Mouse (Mus musculus) forebrain, embryonic 15.5 days (tissue): ENCODE results near the gene B4gat1. TPM values are rescaled to one million over a fixed set of nuclear protein-coding genes. Genes with fewer than 3 reads are reported as not detected.

Experiments
- ATAC-seq: fragments of 200-750 bp; cut with Nextera tagmentation; replicated peaks from 2 replicates; pipeline ENCODE4 v1.8.0; 2017; ENCODE audit warnings: mild to moderate bottlenecking, moderate TSS enrichment, moderate library complexity
- H3K27ac ChIP-seq: fragments of 300-500 bp; sonication (generic); replicated peaks from 2 replicates; pipeline ENCODE4 v1.5.1; 2015; ENCODE audit warnings: mild to moderate bottlenecking, inconsistent platforms
- H3K27me3 ChIP-seq: fragments of 300-500 bp; sonication (generic); 2 replicates; pipeline ENCODE4 v1.6.1; 2015; ENCODE audit warnings: inconsistent platforms
- H3K36me3 ChIP-seq: fragments of 300-500 bp; sonication (generic); 2 replicates; pipeline ENCODE4 v1.6.1; 2015; ENCODE audit warnings: mild to moderate bottlenecking, inconsistent platforms
- H3K4me1 ChIP-seq: fragments of 300-500 bp; sonication (generic); 2 replicates; pipeline ENCODE4 v1.6.1; 2015; ENCODE audit warnings: inconsistent platforms
- H3K4me2 ChIP-seq: fragments of 300-500 bp; sonication (generic); replicated peaks from 2 replicates; pipeline ENCODE4 v1.6.1; 2015; ENCODE audit warnings: mild to moderate bottlenecking, inconsistent platforms
- H3K4me3 ChIP-seq: fragments of 300-500 bp; sonication (generic); 2 replicates; pipeline ENCODE4 v1.5.1; 2015; ENCODE audit warnings: mild to moderate bottlenecking, inconsistent platforms
- H3K9ac ChIP-seq: fragments of 300-500 bp; sonication (generic); replicated peaks from 2 replicates; pipeline ENCODE4 v1.6.1; 2015; ENCODE audit warnings: mild to moderate bottlenecking, inconsistent platforms
- H3K9me3 ChIP-seq: fragments of 300-500 bp; sonication (generic); 2 replicates; pipeline ENCODE4 v1.6.1; 2016; ENCODE audit warnings: inconsistent platforms
- WGBS: fragments of 180-500 bp; shearing (Covaris S2); methylation state at CpG from one replicate; pipeline ENCODE4 v1.1.7; 2015; ENCODE audit warnings: mixed read lengths; 5-methylcytosine and 5-hydroxymethylcytosine counted together
- polyA plus RNA-seq: library from polyadenylated mRNA; unstranded; fragments of >200 nt; fragmentation: Nextera tagmentation; extraction: Ambion mirVana; gene quantifications from 2 replicates; pipeline ENCODE4 v1.2.1, GENCODE M21; 2015

Gene B4gat1
- polyA plus RNA-seq, 1 experiment from 2014 or later: 54.4 TPM

DNA sequence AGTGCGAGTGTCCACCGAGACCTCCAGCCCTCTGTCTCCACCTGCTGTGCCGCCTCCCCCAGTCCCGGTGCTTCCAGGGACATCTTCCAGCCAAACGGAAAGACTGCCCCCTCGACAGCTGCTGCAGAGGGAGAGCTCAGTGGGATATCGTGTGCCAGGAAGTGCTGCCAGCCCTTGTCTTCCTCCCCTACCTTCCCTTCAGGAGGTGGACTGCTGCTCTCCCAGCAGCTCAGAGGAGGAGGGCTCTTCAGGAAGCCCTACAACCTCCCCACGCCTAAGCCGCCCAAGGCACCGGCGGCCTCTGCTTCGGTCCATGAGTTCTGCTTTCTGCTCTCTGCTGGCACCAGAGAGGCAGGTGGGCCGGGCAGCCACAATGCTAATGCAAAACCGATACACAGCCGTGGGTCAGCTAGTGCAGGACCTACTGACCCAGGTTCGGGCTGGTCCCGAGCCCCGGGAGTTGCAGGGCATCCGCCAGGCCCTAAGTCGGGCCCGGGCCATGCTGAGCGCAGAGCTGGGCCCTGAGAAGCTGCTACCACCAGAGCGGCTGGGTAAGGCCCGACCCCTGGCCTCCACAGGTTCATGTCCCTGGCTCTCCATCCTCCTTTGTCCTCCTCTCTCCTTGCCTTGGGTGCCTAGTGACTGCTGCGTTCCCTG lies 13.7 kb downstream of the B4gat1 start:
- H3K9ac ChIP-seq: no peak overlapping the region
- H3K27me3 ChIP-seq: peaks cover 35% of the 10 kb centered on the region
- no peak for ATAC-seq
- no peak overlapping the region for H3K4me3 ChIP-seq
- H3K4me1 ChIP-seq: peaks cover 23% of the 10 kb centered on the region
- no peaks in the 10 kb centered on the region for H3K9me3 ChIP-seq
- H3K4me2 ChIP-seq: no peak overlapping the region
- WGBS: 32% methylated on average over 25 of the region's 25 CpGs
- H3K36me3 ChIP-seq: peaks cover 20% of the 10 kb centered on the region
- no peak overlapping the region for H3K27ac ChIP-seq

DNA sequence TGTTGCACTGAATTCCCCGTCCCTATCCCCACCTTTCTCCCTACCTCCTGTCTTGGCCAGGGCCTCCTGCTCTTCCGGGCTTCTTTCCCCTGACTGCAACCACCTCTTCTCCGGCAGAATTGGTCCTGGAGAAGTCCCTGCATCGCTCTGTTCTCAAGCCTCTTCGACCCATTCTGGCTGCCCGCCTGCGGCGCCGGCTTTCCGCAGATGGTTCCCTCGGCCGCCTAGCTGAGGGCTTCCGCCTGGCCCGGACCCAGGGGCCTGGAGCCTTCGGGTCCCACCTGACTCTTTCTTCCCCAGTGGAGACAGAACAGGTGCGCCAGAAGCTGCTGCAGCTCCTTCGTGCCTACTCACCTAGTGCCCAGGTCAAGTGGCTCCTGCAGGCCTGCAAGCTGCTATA lies 14.2 kb downstream of the B4gat1 start:
- H3K27me3 ChIP-seq: peaks cover 35% of the 10 kb centered on the region
- ATAC-seq: no peak
- H3K9me3 ChIP-seq: no peaks in the 10 kb centered on the region
- H3K4me1 ChIP-seq: peaks cover 23% of the 10 kb centered on the region
- WGBS: 63% methylated on average over 17 of the region's 17 CpGs
- H3K4me3 ChIP-seq: no peak overlapping the region
- peaks cover 15% of the 10 kb centered on the region for H3K36me3 ChIP-seq
- no peak overlapping the region for H3K4me2 ChIP-seq
- H3K9ac ChIP-seq: no peak overlapping the region
- no peak overlapping the region for H3K27ac ChIP-seq

DNA sequence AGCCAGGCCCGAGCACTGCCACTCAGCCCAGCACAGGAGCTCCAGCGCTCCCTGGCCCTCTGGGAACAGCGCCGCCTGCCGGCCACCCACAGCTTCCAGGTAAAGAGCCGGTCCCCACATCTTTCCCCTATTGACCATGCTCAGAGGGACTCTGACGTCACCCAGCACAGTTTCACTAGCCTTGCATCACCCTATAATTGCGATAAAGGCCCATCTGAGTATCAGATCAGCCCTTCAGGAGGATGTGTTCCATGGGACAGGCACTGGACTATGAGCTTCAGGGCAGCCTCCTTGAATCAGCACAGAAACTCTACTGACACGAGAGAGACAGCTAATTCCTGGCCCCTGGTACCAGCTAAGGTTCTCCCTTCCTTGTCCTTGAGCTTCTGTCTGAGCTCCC lies 15.3 kb downstream of the B4gat1 start:
- Histone ChIP-seq H3K9me3 (no peaks in the 10 kb centered on the region), H3K4me1 (peaks cover 23% of the 10 kb centered on the region), H3K27ac (no peak overlapping the region), H3K9ac (no peak overlapping the region), H3K4me2 (no peak overlapping the region), H3K4me3 (no peak overlapping the region), H3K36me3 (peaks cover 8% of the 10 kb centered on the region; the same call in 1 of the 2 replicates), H3K27me3 (peaks cover 35% of the 10 kb centered on the region)
- no peak for ATAC-seq
- 20% methylated on average over 9 of the region's 9 CpGs for WGBS

DNA sequence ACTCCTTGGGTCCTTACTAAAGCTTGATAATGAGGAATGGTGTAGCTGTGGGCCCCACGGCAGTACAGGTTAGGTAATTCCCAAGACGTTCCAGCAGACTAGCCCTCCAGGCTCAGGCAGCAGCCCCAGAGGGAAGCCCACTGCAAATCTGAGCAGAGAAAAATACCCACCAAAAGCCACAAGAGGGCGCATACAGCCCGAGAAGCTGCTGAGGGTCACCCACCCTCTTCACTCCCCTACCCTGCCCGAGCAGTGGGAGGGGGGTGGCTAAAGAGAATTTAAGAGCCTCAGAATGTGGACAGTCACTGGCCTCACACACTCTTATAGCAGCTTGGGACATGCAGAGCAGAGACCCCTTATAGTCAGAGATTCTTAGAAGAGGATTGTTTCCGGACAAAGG lies 17.6 kb downstream of the B4gat1 start:
- no peak overlapping the region for H3K27ac ChIP-seq
- H3K4me3 ChIP-seq: no peak overlapping the region
- H3K9me3 ChIP-seq: no peaks in the 10 kb centered on the region
- H3K9ac ChIP-seq: no peak overlapping the region
- H3K4me2 ChIP-seq: no peak overlapping the region
- peak; percentile 65; the same call in 1 of the 2 replicates for ATAC-seq
- no peaks in the 10 kb centered on the region for H3K36me3 ChIP-seq
- peaks cover 24% of the 10 kb centered on the region for H3K27me3 ChIP-seq
- peaks cover 16% of the 10 kb centered on the region; the same call in 1 of the 2 replicates for H3K4me1 ChIP-seq
- WGBS: 10% methylated on average over 6 of the region's 6 CpGs

DNA sequence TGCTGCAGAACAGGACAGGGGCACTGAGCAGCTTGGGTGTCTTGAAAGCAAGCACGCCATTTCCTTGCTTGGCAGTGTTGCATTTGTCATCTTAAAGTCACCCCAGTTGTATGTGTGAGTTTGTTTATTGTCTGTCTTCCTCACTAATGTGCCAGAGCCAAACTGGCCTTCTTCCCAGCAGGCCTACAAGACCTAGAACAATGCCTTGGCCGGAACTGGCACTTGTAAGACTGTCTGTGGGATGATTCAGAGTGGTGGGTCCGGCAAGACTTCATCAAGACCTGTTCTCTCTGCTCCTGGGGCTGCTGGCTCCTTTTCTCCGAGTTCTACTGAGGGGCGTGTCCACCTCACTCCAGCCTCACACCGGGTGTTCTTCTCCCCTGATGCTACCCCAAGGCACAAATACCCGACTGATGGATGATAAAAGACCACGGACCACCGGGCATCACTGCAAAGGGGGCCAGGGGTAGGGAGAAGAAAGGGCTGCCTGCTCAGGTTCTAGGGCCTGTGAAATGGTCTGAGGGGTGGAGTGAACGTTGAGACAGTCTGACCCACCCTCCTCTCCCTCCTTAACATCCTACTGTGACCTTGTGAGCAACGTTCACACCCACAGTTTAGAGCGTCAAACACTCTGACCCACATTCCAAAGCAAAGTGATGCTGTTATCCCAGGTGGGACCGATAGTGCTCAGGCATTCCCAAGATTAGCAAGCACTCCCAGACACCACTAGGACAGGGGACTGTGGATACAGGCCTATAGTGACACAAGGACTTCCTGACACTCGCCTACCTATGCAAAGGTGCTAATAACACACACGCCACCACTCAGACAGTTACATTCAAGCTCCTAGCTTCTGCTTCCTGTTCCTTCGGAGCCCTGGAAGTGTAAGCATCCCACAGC lies 19.5 kb downstream of the B4gat1 start:
- no peaks in the 10 kb centered on the region for H3K9me3 ChIP-seq
- H3K4me3 ChIP-seq: no peak overlapping the region
- H3K27me3 ChIP-seq: peaks cover 8% of the 10 kb centered on the region; the same call in 1 of the 2 replicates
- peaks cover 16% of the 10 kb centered on the region; the same call in 1 of the 2 replicates for H3K4me1 ChIP-seq
- WGBS: 26% methylated on average over 16 of the region's 16 CpGs
- no peak overlapping the region for H3K4me2 ChIP-seq
- H3K27ac ChIP-seq: no peak overlapping the region
- no peaks in the 10 kb centered on the region for H3K36me3 ChIP-seq
- ATAC-seq: no peak
- no peak overlapping the region for H3K9ac ChIP-seq

DNA sequence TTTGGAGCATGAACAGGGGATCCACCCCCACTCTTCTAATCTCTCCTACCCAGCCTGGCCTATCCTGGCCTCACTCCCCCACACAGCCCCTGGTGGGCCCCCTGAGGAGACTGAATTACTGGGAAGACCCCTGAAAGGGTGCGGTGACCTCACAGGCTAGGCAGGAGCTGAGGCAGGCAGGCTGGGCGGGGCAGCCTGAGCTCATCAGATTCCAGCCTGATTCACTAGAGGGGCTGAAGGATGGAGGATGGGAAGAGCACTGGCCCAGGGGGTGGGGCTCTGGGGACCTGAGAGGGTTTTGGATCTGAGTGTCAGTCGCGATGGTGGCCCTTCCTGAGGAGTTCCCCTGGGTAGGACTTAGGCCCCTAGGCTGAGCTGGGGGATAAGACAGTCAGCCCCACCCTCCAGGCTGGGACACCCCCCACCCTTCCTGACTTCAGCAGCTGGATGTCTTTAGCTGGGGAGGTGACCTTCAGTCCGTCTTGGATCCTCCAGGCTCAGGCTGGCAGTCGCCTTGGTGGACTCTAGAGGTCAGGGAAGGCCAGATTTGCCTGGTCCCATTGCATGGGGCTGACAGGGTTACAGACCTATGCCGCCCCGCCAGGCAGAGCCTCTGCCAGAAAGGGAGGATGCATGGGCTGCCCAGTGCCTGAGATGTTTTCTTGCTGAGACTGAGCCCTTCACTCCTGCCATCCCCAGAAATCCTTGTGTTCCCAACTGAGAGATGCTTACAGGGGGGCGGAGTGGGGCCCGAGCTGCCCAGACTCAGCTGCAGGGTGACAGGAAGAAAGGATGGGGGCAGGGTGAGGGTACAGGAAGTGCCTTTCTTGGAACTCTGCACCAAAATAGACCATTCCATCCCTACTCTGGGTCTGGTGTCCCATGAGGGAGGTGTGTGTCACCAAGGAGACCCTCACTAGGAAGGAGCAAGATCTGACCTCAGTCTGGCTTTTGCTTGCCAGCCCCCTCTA lies 20.5 kb downstream of the B4gat1 start:
- Histone ChIP-seq H3K4me3 (no peak overlapping the region), H3K4me2 (no peak overlapping the region), H3K27me3 (no peaks in the 10 kb centered on the region), H3K27ac (no peak overlapping the region), H3K36me3 (no peaks in the 10 kb centered on the region), H3K4me1 (peaks cover 16% of the 10 kb centered on the region; the same call in 1 of the 2 replicates), H3K9ac (no peak overlapping the region), H3K9me3 (no peaks in the 10 kb centered on the region)
- WGBS: 20% methylated on average over 10 of the region's 10 CpGs
- ATAC-seq: no peak

DNA sequence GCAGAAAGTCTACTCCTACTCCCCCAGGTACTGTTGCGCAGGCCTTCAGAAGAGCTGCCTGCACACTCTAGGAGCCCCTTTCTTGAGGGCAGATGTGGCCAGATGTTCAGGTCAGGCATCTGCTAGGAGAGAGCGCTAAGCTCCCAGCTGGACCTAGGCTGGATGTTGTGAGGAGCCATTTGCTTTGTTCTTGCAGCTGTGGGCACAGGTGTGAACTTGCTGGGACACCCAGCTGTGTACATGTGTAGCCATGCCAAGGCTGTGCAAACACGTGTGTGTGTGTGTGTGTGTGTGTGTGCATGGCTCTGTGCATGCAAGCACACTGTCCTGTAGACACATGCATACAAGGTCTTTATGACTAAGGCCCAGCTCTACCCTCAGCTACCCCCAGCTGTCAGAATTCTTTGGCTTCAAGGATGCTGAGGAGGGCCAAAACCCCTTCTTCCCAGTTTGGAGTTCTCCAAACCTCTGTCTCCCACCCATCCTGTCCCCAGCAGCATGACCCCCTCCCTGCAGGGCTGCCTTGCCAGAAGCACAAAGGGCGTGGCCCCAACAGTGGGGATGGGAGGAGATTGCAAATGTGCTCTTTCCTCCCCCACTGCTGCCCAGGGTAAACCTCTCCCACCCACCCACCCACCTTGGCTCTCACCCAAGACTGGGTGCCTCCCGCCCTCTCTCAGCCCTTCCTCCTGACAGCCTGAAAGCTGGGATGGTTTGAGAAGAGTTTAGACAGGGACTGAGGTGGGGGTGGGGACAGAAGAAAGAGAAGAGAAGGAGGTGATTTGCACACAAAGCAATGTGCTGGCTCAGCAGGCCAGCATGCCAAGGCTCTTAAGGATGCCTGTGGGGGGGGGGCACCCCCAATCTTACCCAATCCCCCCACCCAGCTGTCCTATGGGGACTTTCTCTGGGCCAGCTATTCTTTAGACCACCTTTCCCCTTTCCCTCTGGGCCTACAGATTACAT lies 22.0 kb downstream of the B4gat1 start:
- peak overlapping the region; percentile 16; the same call in 1 of the 2 replicates for H3K27ac ChIP-seq
- H3K9me3 ChIP-seq: no peaks in the 10 kb centered on the region
- H3K4me2 ChIP-seq: no peak overlapping the region
- H3K4me3 ChIP-seq: no peak overlapping the region
- H3K9ac ChIP-seq: no peak overlapping the region
- no peaks in the 10 kb centered on the region for H3K36me3 ChIP-seq
- H3K27me3 ChIP-seq: no peaks in the 10 kb centered on the region
- WGBS: 41% methylated on average over 5 of the region's 5 CpGs
- peak; percentile 18; the same call in 1 of the 2 replicates for ATAC-seq
- H3K4me1 ChIP-seq: peaks cover 16% of the 10 kb centered on the region; the same call in 1 of the 2 replicates

DNA sequence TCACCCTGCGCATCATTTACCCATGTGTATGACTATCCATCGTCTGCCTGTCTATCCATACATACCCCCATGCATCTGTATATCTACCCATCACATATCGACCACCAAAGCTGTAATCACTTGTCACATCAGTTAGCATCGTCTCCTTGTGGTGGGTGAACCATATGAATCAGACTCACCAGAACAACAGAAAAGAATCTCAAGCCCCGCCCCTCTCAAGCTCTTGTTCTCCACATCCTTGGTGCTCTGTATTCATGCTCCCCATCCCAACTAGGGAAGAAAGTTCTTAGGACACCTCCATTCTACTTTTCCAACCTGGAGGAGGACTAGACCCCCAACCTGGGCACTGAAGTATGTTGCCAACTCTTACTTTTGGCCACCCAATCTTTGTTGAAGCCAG lies 23.4 kb downstream of the B4gat1 start:
- Histone ChIP-seq H3K9ac (no peak overlapping the region), H3K9me3 (no peaks in the 10 kb centered on the region), H3K4me1 (peaks cover 14% of the 10 kb centered on the region), H3K27ac (no peak overlapping the region), H3K27me3 (peaks cover 2% of the 10 kb centered on the region; the same call in 1 of the 2 replicates), H3K4me2 (no peak overlapping the region), H3K4me3 (no peak overlapping the region), H3K36me3 (no peaks in the 10 kb centered on the region)
- ATAC-seq: no peak
- WGBS: 88% methylated on average over 5 of the region's 5 CpGs

DNA sequence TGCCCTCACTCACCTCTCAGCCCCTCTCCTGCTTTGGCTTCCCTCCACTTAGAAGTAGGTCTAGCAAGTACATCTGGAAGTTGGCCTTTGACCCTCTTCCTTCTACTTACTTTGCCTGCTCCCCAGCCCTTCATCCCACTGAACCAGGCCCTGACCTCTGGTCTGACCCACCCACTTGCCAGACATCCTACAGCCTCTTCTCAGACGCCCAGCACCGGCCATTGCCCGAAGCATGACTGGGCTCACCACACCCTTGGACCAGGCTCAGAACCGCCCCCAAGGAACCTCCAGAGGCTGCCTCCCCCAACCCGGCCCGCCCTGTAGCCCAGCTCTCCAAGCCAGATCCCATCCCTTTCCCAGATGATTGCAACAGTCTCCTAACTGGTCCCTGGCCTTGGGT lies 23.8 kb downstream of the B4gat1 start:
- Histone ChIP-seq H3K27ac (no peak overlapping the region), H3K27me3 (peaks cover 4% of the 10 kb centered on the region; the same call in 1 of the 2 replicates), H3K4me3 (no peak overlapping the region), H3K9ac (no peak overlapping the region), H3K4me2 (no peak overlapping the region), H3K4me1 (peaks cover 18% of the 10 kb centered on the region), H3K9me3 (no peaks in the 10 kb centered on the region), H3K36me3 (no peaks in the 10 kb centered on the region)
- WGBS: 83% methylated on average over 6 of the region's 6 CpGs
- ATAC-seq: no peak

DNA sequence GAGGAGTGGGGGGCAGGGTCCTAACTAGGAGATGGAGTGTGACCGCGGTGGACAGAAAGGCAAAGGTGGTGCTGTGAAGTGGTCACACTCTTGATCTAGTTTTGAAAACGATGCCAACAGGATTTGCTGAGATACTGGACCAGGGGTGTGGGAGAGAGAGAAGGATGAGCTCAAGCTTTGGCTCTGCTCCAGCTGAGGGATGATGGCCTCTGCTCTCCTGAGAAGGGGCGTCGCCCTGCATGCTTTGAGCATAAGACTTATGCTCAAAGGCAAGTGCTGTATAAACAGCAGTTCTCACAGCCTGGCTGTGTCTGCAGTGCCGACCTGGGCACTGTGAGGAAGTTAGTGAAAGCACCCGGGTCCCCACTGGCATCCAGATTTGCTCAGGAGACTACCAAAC lies 26.5 kb downstream of the B4gat1 start:
- ATAC-seq: no peak
- Histone ChIP-seq H3K27ac (no peak overlapping the region), H3K4me2 (no peak overlapping the region), H3K36me3 (no peaks in the 10 kb centered on the region), H3K9me3 (no peaks in the 10 kb centered on the region), H3K9ac (no peak overlapping the region), H3K4me3 (no peak overlapping the region), H3K27me3 (peaks cover 4% of the 10 kb centered on the region; the same call in 1 of the 2 replicates), H3K4me1 (peaks cover 32% of the 10 kb centered on the region)
- WGBS: 70% methylated on average over 7 of the region's 7 CpGs
